Mouse (Mus musculus) layer of hippocampus, adult 2 months (tissue): Measurements from ENCODE around the gene Tmem50a. TPM values are rescaled to one million over a fixed set of nuclear protein-coding genes. Genes with fewer than 3 reads are reported as not detected.

Source experiments
- DNase-seq, 2 experiments: peaks; one replicate each; pipeline ENCODE4 v3.0.0; 2022; ENCODE audit warnings: low spot score in 2 of 2
- H3K27ac ChIP-seq: fragments of 200-600 bp; 2 replicates; pipeline ENCODE4 v1.8.1; 2022
- H3K4me3 ChIP-seq: fragments of 200-600 bp; 2 replicates; pipeline ENCODE4 v1.8.1; 2022; ENCODE audit warnings: mild to moderate bottlenecking
- CTCF ChIP-seq: fragments of 200-600 bp; conservative IDR thresholded peaks from 2 replicates; pipeline ENCODE4 v1.8.1; 2022; ENCODE audit warnings: antibody characterized with exemption, mild to moderate bottlenecking, moderate library complexity
- total RNA-seq, 2 experiments: library from RNA; stranded (reverse); gene quantifications; 2 replicates each; pipeline ENCODE4 v1.2.3; 2021

Tmem50a gene
- total RNA-seq, 2 experiments from 2014 or later, result 102 to 108 TPM

DNA sequence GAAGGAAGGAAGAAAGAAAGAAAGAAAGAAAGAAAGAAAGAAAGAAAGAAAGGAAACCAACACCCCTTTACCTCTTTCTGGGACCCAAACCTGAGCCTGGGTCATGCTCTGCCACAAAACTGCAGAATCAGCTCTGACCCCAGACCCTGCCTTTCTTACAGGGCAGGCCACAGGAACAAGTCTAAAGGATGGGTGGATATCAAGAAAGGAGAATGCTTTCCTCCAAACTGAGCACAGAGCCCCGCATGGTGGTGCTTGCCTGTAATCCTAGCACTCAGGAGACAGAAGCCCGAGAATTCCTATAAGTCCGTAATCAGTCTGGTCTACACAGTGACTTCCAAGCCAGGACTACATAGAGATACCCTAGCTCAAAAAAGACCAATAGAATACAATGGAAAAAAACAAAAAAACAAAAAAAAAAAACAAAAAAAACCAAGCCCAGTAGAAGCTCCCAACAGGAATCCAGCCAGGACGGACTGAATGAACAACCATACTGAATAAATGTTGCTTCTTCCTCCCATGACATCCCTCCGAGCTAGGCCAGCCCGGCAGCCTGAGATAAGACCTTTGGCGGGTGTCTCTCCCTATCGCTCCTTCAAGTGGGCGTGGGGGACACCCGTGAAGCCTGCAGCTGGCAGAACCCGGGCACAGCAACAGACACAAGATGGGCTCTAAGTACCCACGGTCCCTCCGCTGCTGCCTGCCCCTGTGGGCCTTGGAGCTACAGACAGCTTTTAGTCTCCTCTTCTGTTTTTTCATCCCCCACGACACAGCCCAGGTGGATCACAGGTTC, 50.7 kb downstream of the Tmem50a start, which contains the start of gene Rhd:
TSS of gene Rhd (plus strand) at position 600 of the 793 bp plus-strand sequence.
- TF ChIP-seq CTCF, result no peak
- H3K27ac ChIP-seq, result no peak within 1 kb of the TSS

DNA sequence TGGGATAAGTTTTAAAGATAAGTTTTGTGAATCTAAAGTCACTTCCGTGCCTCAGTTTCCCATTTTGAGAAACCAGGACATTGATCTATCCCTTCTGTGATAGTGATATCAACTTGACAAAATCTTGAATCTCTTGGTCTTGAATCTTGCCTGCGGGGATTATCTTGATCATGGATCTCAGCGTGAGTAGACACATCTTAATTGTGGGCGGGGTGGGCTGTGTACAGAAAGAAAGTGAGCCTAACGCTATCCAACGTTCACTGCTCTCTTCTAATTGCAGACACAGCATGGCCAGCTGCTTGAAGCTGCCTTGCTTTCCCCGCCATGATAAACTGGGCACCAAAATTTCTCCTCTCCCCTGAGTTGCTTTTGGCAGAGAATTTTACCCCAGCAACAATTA, 51.8 kb downstream of the Tmem50a start:
- no peak for TF ChIP-seq CTCF

More for the DNA sequence above, 50.7 kb downstream of the Tmem50a start, which contains the start of gene Rhd:
- no peak within 1 kb of the TSS for H3K4me3 ChIP-seq
- DNase-seq, result no peak

DNA sequence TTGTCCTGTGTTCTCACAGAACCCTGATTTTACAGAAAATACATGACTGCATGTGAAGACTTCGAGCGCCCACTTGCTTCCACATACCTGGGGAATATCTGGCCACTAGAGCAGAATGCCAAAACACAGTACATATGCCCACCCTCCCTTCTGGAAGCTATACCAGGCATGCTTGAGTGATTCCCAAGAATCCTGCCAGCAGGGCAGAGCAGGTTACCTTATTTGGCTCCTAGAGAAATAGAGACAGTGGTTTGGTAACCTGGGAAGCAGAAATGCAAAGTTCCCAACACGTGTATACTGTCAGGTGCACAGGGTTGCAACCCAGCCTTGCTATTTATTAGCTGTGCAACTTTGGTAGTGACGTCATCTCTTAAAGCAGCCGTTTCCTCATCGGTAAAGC, 52.9 kb downstream of the Tmem50a start:
- Histone ChIP-seq H3K27ac (no peak overlapping the region), H3K4me3 (no peak overlapping the region)
- TF ChIP-seq CTCF, result no peak
- no peak for DNase-seq

More for the DNA sequence above, 51.8 kb downstream of the Tmem50a start:
- H3K27ac ChIP-seq, result no peak overlapping the region
- no peak overlapping the region for H3K4me3 ChIP-seq
- no peak for DNase-seq

DNA sequence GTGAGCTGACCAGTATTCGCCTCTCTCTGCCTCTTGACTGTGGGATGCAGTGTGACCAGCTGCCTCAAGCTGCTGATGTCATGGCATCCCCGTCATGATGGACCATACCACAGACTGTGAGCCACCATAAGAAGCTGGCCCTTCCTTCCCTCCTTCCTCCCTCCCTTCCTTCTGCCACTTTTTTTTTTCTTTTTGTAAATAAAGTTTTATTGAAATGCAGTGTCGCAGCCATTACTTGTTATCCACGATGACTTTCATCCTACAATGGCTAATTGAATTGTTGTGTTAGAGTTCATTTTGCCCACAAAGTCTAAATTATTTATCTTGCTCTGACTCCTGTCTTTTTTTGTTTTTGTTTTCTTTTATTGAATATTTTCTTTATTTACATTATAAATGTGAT, 56.3 kb downstream of the Tmem50a start:
- DNase-seq, result no peak
- Histone ChIP-seq H3K4me3 (no peak overlapping the region), H3K27ac (no peak overlapping the region)
- no peak for TF ChIP-seq CTCF

DNA sequence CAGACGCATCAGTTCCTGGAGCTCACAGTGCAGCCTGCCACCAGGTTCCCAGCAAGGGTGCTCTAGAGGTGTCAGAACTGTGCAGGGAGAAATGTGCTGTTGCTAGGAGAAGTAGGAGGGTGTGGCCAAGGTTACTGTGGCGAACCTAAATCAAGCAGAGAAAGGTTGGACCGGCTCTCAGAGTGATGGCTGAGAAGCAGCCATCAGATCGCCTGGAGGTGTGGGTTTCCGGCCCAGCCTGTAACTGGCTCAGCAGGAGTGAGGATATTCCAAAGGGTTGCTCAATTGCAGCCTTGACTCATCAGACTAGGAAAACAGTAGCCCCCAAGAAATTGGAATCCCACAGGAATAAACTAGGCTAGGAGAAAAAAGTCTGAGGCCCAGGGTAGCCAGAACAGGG, 58.3 kb downstream of the Tmem50a start:
- H3K27ac ChIP-seq, result no peak overlapping the region
- no peak for DNase-seq
- no peak for TF ChIP-seq CTCF
- no peak overlapping the region for H3K4me3 ChIP-seq

DNA sequence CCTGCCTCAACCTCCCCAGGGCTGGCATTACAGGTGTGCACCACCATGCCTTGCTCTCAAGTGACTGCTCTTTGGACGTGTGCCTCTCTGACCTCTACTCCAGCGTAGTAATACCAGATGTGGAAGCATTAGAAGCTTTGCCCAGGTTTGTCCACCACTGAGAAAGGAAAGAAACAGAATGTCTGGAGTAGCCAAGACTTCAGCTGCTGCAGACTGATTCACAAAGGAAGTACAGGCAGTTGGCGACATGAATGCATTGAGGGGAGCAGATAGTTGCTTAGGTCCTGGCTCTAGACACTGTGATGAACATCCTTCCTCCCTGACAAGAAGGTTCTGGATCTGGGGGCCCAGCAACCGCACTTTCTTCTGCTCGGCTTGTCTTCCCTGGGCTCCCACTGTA, 58.8 kb downstream of the Tmem50a start:
- Histone ChIP-seq H3K27ac (no peak overlapping the region), H3K4me3 (no peak overlapping the region)
- DNase-seq, result no peak
- TF ChIP-seq CTCF, result no peak

DNA sequence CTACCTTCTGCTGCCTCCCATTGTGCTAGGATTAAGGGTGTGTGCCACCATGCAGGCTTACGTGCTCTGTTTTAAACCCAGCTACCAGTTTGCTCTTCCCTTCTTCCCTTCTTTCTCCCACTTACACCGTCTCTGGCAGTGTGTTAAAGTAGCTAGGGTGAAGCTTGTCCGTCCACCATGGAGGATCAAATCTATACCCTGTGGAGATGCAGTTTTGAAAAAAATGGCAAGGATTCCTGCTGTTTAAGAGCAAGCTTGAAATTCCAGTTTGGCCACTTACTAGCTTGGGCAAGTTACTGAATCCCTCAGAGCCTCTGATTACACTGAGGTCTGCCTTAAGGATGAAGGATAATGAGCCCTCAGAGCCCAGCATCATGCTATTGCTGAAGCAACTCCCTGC, 59.5 kb downstream of the Tmem50a start:
- no peak for TF ChIP-seq CTCF
- H3K4me3 ChIP-seq, result no peak overlapping the region
- no peak overlapping the region for H3K27ac ChIP-seq
- no peak for DNase-seq

DNA sequence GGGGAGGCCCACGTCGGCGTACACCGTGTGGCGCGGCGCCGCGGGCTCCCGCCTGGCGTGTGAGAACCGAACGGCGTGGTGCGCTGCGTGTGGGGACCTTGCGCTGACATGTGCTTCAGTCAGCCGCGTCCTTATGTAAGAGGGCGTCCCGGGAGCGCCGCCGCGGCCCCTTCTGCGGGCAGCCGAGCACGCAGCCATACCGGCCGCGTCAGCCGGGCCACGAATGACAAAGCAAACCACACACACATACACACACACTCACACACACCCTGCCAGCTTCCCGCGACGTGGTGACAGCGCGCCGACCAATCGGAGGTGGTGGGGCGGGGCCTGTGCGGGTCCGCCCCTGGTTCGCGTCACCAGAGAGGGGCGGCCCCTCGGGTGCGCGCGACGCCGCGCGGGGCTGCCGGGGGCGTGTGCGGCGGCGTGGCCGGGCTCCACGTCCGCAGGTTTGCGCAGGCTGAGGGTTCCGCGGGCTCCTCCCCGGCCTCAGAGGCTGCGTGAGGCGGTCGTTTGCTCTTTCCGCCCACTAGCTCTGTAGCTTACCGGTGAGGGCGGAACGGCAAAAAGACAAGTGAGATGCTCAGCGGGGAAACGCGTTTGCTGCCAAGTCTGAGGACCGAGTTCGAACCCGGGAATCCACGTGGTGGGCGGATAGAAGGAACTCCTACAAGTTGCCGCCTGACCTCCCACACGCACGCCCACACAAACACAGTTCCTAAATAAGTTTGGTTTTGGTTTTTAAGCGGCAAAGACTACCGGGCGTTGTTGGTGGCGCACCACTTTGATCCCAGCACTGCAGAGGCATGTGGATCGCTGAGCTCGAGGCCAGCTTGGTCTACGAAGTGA, 61.0 kb downstream of the Tmem50a start:
- peak; percentile 32; the same call in 1 of the 2 replicates for TF ChIP-seq CTCF
- H3K27ac ChIP-seq, result peak overlapping the region; percentile 99

DNA sequence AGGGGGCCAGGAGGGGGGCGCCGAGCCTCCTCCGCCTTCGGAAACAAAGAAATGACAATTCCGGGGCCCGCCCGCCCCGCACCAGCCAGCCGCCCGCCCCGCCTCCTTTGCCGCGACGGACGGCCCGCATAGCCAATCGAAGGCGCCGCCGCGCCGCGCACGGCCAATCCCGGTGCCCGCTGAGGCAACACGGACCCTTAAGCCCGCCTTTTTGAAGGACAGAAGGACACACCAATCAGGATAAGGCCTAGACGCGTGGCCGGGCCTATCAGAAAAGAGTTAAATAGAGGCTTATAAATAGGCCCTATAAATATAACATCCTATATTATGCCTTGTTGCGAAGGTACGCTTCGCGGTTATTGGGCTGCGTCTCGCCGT, 61.6 kb downstream of the Tmem50a start, which contains the start of gene Maco1:
TSS of gene Maco1 (minus strand) at position 87 of the 378 bp plus-strand sequence.
- TF ChIP-seq CTCF, result no peak
- Histone ChIP-seq H3K27ac (peak within 1 kb of the TSS; percentile 99), H3K4me3 (peak within 1 kb of the TSS; percentile 81)
- DNase-seq, result peak; percentile 99 to 100

More for the DNA sequence above, 61.0 kb downstream of the Tmem50a start:
- peak; percentile 93 to 94 for DNase-seq
- H3K4me3 ChIP-seq, result peak overlapping the region; percentile 81

DNA sequence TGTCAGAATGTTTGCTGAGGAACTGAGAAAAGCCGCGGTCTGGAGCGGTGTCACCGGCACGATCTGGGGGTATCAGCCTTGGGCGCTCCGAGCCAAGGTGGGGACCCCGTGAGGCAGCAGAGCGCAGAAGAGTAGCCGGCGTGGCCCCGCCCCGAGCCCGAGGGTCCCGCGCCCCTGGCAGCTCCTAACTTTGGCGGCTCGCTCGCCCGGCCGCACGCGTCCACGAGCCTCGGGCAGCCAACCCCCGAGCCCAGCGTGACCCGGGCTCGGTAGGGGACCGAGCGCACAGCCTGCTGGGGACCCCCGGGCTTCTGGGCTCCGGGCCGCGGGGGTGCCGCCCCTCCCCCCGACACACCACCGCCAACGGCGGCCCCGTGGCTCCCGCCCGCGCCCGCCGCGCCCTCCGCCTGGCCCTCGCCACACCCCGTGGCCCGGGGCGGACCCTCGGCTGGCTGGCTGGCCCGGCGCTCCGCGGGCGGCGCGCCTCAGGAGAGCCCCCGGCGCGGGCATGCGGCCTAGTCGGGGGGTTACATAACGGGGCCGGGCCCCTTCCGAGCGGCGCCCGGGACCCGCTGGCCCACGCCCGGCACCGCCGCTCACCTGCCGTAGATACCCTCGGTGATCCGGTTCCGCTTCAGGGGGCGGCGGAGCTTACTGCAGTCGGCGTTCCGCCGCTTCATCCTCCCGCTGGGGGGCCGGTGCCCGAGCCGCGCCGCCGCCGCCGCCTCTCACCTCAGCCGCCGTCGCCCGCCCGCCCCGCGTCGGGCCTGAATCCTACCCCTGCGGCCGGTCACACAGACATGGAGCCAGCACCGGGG, 62.2 kb downstream of the Tmem50a start:
- H3K4me3 ChIP-seq, result peak overlapping the region; percentile 81
- no peak for TF ChIP-seq CTCF
- peak in 1 of 2 experiments; percentile 13 for DNase-seq
- H3K27ac ChIP-seq, result peak overlapping the region; percentile 99

DNA sequence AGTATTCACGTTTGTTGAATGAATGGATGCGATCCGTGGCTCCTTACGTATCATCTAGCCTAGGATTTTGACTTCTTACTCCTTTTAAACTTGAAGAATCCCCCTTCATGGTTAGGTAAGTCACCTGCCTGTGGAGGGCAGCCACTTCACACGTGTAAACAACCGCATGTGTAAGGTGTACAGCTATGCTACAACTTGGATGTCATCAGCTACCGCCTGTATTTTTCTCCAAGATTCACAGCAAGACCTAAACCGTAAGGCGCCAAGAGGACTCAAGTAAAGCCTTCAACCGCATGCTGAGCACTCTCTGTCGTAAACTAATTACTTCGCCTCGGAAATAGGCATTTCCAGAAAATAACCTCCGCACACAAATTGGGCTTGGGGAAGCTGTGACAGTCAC, 62.9 kb downstream of the Tmem50a start:
- no peak for DNase-seq
- Histone ChIP-seq H3K27ac (peak overlapping the region; percentile 99), H3K4me3 (peak overlapping the region; percentile 81)
- no peak for TF ChIP-seq CTCF

DNA sequence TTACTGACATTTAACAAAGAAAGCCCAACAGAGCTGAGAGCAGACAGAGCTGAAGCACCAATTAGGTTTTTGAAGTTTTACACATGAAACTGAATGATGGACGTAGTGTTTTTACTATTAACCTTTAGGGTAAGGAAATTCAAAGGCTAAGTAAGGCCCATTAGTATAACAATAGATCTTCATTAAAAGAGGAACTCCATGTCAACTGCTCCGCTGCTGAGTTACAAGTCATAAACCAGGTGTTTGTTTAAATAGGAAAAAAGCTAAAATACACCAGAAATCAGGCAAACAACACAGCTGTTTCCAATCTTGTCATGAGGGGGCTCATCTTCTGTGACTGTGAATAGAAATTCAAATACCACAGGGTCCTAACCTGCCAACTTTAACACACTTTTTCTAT, 63.6 kb downstream of the Tmem50a start:
- Histone ChIP-seq H3K27ac (no peak overlapping the region), H3K4me3 (peak overlapping the region; percentile 81)
- no peak for TF ChIP-seq CTCF
- no peak for DNase-seq
